Mouse (Mus musculus) kidney, postnatal 14 days (tissue): ENCODE results near the gene Psmg4.

ENCODE experiments used
- DNase-seq: peaks from one replicate; pipeline ENCODE4 v3.0.0; 2022; ENCODE audit warnings: mixed read lengths

The Psmg4 gene

GRCm38 (mm10) chr13:34205216-34205615 is 42.5 kb downstream of the Psmg4 start:
- DNase-seq: no peak

GRCm38 (mm10) chr13:34207714-34208470 is 45.1 kb downstream of the Psmg4 start:
- no peak for DNase-seq

GRCm38 (mm10) chr13:34211261-34211775 is 48.6 kb downstream of the Psmg4 start:
- DNase-seq: no peak

- DNase-seq: peak; percentile 71
Observed at GRCm38 (mm10) chr13:34212735-34213212, 50.0 kb downstream of the Psmg4 start.

GRCm38 (mm10) chr13:34214855-34215254 is 52.1 kb downstream of the Psmg4 start:
- no peak for DNase-seq

GRCm38 (mm10) chr13:34218776-34219175 is 56.0 kb downstream of the Psmg4 start:
- DNase-seq: no peak

GRCm38 (mm10) chr13:34219728-34220127 is 57.0 kb downstream of the Psmg4 start:
- DNase-seq: no peak

GRCm38 (mm10) chr13:34222985-34223384 is 60.2 kb downstream of the Psmg4 start:
- peak; percentile 84 for DNase-seq

GRCm38 (mm10) chr13:34226940-34227339 is 64.2 kb downstream of the Psmg4 start:
- no peak for DNase-seq
